1 mouse cellular context compared by ENCODE assay signal in the genomic region with DNA sequence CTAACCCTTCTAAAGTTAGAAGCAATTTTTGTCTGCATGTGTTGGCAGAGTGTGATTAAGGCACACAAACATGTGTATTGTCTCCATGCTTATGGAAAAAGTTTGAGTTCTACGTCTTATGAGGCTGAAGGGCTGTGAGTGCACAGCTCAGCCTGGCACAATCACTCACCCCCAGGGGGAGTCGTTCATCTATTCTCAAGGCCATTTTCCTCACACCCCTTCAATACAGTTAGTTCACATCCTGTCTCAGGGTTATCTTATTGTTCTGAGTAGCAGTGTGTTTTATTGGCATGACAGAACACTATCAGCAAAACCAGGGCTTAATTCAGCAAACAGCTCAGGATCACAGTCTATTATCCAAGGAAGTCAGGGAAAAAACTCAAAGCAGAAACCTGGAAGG.
TF ChIP-seq lines count a peak whose summit lies in the region.

No protein-coding gene starts in this region.

TF ChIP-seq in MEL, 35 proteins besides CTCF, POLR2A, EP300 and RAD21:
- peak; percentile 28 for TF ChIP-seq SMC3 (IDR thresholded peaks at IDR 0.05; ENCODE audit: low read depth, low read length)
- TF ChIP-seq ZC3H11A (IDR thresholded peaks at IDR 0.05; ENCODE audit: low read depth, low read length) = no peak
